Mouse (Mus musculus): ENCODE results near the gene Usp15.

GRCm38 (mm10) chr10:123094504-123094903 is 102.3 kb downstream of the Usp15 start:
- no peak for TF ChIP-seq CTCF (IDR thresholded peaks at IDR 0.05)
- TF ChIP-seq POLR2A (IDR thresholded peaks at IDR 0.05; ENCODE audit: insufficient read depth, low read depth, low read length) = no peak
